1 mouse cellular context compared by ENCODE assay signal in genomic region chr14:54416830-54417229, GRCm38 (mm10).
TF ChIP-seq lines count a peak whose summit lies in the region.

No protein-coding gene starts in this region.

TF ChIP-seq in CH12.LX, 34 proteins besides CTCF, POLR2A, EP300 and RAD21 (continued from another document):
- TF ChIP-seq MEF2A (IDR thresholded peaks at IDR 0.05; ENCODE audit: borderline replicate concordance, low read depth, low read length): peak; percentile 61; the same call in 1 of the 2 replicates
- no peak for TF ChIP-seq KAT2A (IDR thresholded peaks at IDR 0.05; ENCODE audit: insufficient replicate concordance, low read length)
- TF ChIP-seq MAFK (IDR thresholded peaks at IDR 0.05; ENCODE audit: insufficient replicate concordance, low read length): peak; percentile 53; the same call in 1 of the 2 replicates
- no peak for TF ChIP-seq CHD1 (IDR thresholded peaks at IDR 0.05; ENCODE audit: low read depth, low read length)
- TF ChIP-seq HCFC1 (IDR thresholded peaks at IDR 0.05; ENCODE audit: low read depth, low read length): no peak
